Mouse (Mus musculus): ENCODE measurements around the gene Ptgfrn. TPM values are rescaled to one million over a fixed set of nuclear protein-coding genes. Genes with fewer than 3 reads are reported as not detected.

The Ptgfrn gene
- polyA plus RNA-seq, 1 experiment from 2014 or later, result 160 TPM

DNA sequence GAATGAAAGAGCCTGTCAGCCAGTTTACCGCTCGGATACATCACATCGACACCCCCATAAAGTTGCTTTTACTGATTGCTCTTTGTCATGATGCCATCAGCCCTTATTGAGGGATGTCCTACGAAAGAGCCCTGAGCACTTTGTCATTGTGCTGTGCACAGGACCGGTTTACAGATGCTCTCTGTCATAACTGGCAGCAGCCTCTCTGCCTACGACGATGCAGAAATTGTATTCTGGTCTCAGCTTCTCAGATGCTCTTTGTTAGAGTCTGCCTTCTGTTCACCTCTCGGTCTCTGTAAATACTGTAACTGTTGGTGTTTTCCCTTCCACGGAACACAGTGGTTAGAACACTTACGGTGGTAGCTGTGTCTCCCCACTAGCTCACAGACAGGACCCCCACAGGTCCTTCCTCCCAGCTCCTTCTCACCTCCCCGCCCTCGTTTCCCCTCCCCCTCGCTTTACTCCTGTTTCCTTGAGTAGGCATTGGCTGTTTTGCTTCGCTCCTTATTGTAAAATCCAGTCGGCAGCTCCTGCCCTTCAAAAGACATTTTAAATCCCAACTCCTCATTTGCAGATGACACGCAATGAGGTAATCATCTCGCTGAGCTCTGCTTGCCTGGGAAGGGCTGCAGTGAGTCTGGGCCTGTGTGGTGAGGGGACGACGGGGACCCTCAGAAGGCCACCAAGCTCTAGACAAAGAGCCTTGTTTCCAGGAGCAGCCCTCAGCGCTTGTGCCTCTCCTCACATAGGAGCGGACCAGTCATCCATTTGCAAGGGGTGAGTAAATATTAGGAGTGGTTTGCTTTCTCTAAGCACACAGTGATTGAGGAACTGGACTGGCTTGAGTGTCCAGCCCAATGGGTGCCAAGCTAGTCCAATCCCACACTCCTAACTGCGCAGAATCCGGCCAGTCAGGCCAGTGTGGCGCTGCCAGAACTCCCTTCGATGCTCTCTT, 6.6 kb upstream of the Ptgfrn start:
- DNase-seq (ENCODE audit: low read depth, low spot score) (no peak), ATAC-seq (no peak)
- ChIA-PET CTCF (interaction anchor here (0.7 kb wide), 1 partner anchor 176 kb away, joined by 3 read pairs; no protein-coding TSS in a partner anchor), POLR2A (no interaction called here)
- TF ChIP-seq CTCF (IDR thresholded peaks at IDR 0.05), result no peak
- H3K27me3 ChIP-seq, result no peaks in the 10 kb centered on the region
- in situ Hi-C loops (cut with MboI; ENCODE audit: low pct_unique_long_range_greater_than_20kb), result no loop called here

DNA sequence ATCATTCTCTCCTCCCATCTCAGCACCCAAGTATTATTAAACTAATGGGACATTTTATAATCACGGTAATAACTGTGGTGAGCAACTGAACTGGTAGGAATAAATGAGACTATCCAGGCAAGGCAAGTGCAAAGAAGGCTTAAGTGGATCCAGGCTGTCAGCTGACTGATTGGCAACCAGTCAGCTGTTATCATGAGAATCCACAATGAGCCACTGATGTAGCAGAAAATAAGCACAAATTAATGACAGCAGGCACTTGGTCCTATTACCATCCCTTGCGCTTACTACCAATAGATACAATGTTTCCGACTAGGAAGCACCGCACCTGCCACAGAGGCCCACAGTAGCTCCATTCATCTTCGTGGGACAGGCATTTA, 2.4 kb upstream of the Ptgfrn start:
- CTCF ChIA-PET, result interaction anchor here (1.0 kb wide), 2 partner anchors 11 to 140 kb away, joined by 3 to 4 read pairs; no protein-coding TSS in a partner anchor
- in situ Hi-C loops (cut with MboI; ENCODE audit: low pct_unique_long_range_greater_than_20kb), result no loop called here
- POLR2A ChIA-PET, result interaction anchor here (0.6 kb wide), 1 partner anchor 192 kb away, joined by 3 read pairs; no protein-coding TSS in a partner anchor
- ATAC-seq (no peak), DNase-seq (ENCODE audit: low read depth, low spot score) (no peak)
- no peaks in the 10 kb centered on the region for H3K27me3 ChIP-seq
- TF ChIP-seq CTCF (IDR thresholded peaks at IDR 0.05), result no peak

DNA sequence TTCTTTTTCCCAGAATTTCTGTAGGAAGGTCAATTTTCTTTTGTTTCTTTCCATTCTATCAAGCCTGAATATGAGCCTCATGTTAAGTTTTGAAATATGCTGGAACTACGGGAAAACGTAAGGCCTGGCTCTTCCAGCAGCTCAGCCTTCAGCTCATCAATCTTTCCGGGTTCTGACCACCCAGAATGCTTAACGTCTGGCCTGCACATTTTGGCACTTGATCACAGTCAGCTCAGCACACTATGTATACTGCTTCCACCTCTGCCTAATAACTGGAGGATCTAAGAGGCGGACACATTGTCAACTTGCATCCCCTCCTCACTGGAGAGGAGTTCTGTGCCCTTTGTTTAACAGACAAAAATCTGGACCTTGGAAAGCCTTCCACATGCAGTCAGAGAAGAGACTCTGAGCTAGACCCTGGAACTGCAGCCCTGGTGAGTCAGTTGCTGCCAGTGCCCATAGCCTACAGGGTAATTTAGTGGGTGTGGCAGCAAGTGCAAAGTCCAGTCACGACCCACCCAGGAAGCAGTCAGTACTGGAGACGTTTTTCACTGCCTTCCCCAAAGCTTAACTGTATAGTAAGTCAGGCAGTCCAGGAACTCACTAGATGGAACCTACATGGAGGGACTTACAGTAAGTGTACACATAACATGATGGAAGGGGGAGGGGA, 1.9 kb upstream of the Ptgfrn start:
- ChIA-PET CTCF (interaction anchor here (1.0 kb wide), 2 partner anchors 11 to 139 kb away, joined by 3 to 4 read pairs; no protein-coding TSS in a partner anchor), POLR2A (interaction anchor here (0.6 to 1.1 kb wide), 2 partner anchors 24 to 192 kb away, joined by 3 read pairs; no protein-coding TSS in a partner anchor)
- no peak for TF ChIP-seq CTCF (IDR thresholded peaks at IDR 0.05)
- ATAC-seq, result no peak
- in situ Hi-C loops (cut with MboI; ENCODE audit: low pct_unique_long_range_greater_than_20kb), result no loop called here
- H3K27me3 ChIP-seq, result no peaks in the 10 kb centered on the region
- no peak for DNase-seq (ENCODE audit: low read depth, low spot score)

DNA sequence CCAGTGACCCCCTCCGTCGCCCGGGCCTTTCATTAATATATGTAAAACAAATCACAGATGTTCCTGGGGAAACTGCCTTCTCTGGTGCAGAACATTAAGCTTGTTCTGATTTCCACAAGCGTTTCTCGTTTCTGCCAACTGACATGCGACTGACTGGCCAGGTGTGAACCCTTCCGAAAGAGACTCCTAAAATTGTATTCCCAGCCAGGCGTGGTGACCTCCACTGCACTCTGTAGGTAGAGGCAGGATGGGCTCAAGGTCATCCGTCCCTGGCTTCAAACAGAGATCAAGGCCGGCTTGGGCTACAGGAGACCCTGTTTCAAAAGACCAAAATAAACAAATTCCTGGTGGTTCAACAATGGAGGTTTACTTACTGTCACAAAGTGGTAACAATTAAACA, 1.2 kb upstream of the Ptgfrn start:
- in situ Hi-C loops (cut with MboI; ENCODE audit: low pct_unique_long_range_greater_than_20kb), result no loop called here
- POLR2A ChIA-PET, result interaction anchor here (1.0 to 1.1 kb wide), 3 partner anchors 24 to 157 kb away, joined by 3 to 4 read pairs (median 3); no protein-coding TSS in a partner anchor
- ATAC-seq, result no peak

DNA sequence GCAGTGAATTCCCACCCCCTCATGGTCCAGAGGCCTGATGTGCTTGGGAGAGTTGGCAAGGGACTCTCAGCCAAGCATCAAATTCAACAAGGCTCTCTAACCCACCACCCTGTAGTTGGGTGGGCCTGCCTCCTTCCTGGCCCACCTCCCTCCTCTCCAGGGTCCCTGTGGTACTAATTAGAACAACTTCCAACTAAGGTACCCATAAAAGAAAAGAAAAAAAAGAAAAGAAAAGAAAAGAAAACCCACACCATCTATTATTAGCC, 693 bp upstream of the Ptgfrn start:
- DNase-seq (ENCODE audit: low read depth, low spot score) (no peak), ATAC-seq (no peak)
- in situ Hi-C loops (cut with MboI; ENCODE audit: low pct_unique_long_range_greater_than_20kb), result no loop called here
- ChIA-PET POLR2A (interaction anchor here (0.5 to 1.1 kb wide), 5 partner anchors 13 to 158 kb away, joined by 3 to 4 read pairs (median 3); no protein-coding TSS in a partner anchor), CTCF (no interaction called here)
- TF ChIP-seq CTCF (IDR thresholded peaks at IDR 0.05), result no peak
- no peaks in the 10 kb centered on the region for H3K27me3 ChIP-seq

More for the DNA sequence above, 1.2 kb upstream of the Ptgfrn start:
- no peak for DNase-seq (ENCODE audit: low read depth, low spot score)
- H3K27me3 ChIP-seq, result no peaks in the 10 kb centered on the region
- CTCF ChIA-PET, result no interaction called here
- TF ChIP-seq CTCF (IDR thresholded peaks at IDR 0.05), result no peak

DNA sequence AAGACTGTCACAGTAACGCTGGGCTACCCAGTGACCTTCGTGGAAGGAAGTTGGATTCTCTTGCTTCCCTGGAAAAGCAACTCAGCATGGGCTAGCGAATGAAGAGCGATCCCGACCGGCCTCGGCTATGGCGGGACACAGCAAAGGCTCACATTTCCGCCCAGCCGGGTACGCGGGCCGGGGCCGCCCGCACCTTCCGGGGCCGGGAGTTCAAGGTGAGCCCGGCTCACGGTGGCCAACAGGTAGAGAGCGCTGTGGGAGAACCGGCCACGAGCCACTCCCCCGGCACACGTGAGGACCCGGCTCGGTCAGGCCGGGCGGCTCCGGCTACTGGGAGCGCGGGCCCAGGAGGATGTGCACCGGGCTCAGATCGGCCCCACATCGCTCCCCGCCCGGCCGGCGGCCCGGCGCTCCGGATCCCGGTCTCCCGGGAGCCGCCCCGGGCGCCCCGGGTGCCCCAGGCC, 488 bp downstream of the Ptgfrn start:
- ChIA-PET CTCF (no interaction called here), POLR2A (interaction anchor here (1.0 kb wide), 1 partner anchor 14 kb away, joined by 3 read pairs; no protein-coding TSS in a partner anchor)
- no peaks in the 10 kb centered on the region for H3K27me3 ChIP-seq
- DNase-seq (ENCODE audit: low read depth, low spot score), result no peak
- in situ Hi-C loops (cut with MboI; ENCODE audit: low pct_unique_long_range_greater_than_20kb), result no loop called here
- TF ChIP-seq CTCF (IDR thresholded peaks at IDR 0.05), result no peak
- peak; percentile 34 for ATAC-seq

DNA sequence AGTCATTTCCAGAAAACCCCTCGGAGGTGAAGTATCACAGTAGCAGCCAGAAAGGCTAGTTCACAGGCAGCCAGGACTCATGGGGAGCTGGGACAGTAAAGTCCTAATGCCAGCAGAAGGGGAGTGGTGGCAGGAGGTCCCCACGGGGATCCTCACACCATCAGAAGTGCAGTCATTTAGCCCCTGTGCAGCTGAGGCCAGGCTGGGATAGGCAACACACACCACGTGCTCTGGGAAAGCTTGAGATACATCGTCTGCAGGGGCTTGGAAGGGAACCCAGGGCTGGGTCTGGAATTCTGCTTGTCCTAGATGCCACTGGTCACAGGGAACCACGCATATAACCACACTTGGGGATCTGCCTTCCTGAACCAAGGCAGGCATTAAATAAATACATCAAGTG, 1.2 kb downstream of the Ptgfrn start:
- ChIA-PET CTCF (no interaction called here), POLR2A (no interaction called here)
- in situ Hi-C loops (cut with MboI; ENCODE audit: low pct_unique_long_range_greater_than_20kb), result no loop called here
- no peak for ATAC-seq
- no peaks in the 10 kb centered on the region for H3K27me3 ChIP-seq
- DNase-seq (ENCODE audit: low read depth, low spot score), result no peak
- TF ChIP-seq CTCF (IDR thresholded peaks at IDR 0.05), result no peak

DNA sequence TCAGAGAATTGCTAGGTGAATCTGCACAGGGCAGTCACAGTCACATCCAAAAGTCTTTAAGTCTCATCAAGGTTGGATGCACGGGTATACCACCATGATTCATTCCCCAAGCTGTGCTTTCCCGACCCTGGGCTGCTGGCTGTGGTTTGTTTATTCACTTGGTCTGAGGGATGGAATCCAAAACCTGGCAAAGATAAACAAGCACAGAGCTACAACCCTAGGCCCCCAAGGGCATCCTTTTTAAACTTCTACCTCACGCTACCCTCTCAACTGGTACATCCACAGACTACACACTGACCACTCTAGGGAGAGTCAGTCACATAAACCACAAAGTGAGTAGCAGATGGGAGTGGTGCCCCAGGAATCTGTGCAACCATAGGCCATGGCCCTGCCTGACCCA, 1.8 kb downstream of the Ptgfrn start:
- POLR2A ChIA-PET, result no interaction called here
- peak; percentile 42 for ATAC-seq
- CTCF ChIA-PET, result interaction anchor here (1.3 to 1.4 kb wide), 3 partner anchors 19 to 187 kb away, joined by 3 to 4 read pairs (median 3); no protein-coding TSS in a partner anchor
- in situ Hi-C loops (cut with MboI; ENCODE audit: low pct_unique_long_range_greater_than_20kb), result no loop called here
- H3K27me3 ChIP-seq, result no peaks in the 10 kb centered on the region
- TF ChIP-seq CTCF (IDR thresholded peaks at IDR 0.05), result no peak
- DNase-seq (ENCODE audit: low read depth, low spot score), result peak; percentile 98

DNA sequence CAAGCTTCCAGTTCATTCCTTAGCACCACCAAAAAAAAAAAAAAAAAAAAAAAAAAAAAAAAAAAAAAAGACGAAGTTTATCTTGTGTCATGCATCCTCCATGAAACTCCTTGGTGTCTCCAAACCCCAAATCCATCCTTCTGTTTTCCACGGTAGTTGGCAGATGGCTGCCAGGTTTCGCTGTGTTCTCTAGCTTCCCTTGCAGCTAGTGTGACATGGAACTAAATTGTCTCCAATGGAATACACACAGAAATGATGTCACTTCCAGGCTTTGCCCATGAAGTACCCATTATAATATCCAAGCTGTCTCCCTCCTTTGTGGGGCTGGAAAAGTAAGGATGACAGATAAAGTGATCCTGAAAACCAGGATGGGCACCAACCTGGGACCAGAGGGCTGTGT, 3.8 kb downstream of the Ptgfrn start:
- ChIA-PET CTCF (interaction anchor here (1.2 kb wide), 1 partner anchor 92 kb away, joined by 3 read pairs; no protein-coding TSS in a partner anchor), POLR2A (interaction anchor here (1.4 kb wide), 1 partner anchor 16 kb away, joined by 5 read pairs; no protein-coding TSS in a partner anchor)
- no peak for DNase-seq (ENCODE audit: low read depth, low spot score)
- H3K27me3 ChIP-seq, result no peaks in the 10 kb centered on the region
- no peak for ATAC-seq
- in situ Hi-C loops (cut with MboI; ENCODE audit: low pct_unique_long_range_greater_than_20kb), result no loop called here
- no peak for TF ChIP-seq CTCF (IDR thresholded peaks at IDR 0.05)

DNA sequence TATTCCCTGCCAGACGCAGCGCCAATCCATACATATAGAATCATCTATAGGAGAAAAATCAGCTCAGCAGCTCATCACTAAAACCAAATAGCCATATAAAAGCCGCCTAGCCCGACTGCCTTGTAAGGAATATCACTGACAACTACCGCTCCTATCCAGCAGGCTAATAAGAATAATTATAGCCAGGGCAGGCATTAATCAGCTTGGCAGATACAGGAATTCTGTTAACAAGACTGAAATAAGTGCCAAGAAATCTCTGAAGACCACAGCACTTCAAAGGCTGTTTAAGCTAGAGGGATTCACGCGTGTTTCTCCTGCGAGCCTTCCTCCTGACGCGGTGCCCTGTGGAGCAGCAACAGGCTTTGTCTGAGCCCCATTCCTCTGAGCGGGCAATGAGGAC, 4.6 kb downstream of the Ptgfrn start:
- CTCF ChIA-PET, result interaction anchor here (0.9 to 1.2 kb wide), 2 partner anchors 15 to 91 kb away, joined by 3 read pairs; no protein-coding TSS in a partner anchor
- no peaks in the 10 kb centered on the region for H3K27me3 ChIP-seq
- POLR2A ChIA-PET, result interaction anchor here (1.1 to 1.4 kb wide), 2 partner anchors 14 to 15 kb away, joined by 5 to 6 read pairs; no protein-coding TSS in a partner anchor
- no peak for TF ChIP-seq CTCF (IDR thresholded peaks at IDR 0.05)
- DNase-seq (ENCODE audit: low read depth, low spot score), result no peak
- no peak for ATAC-seq
- in situ Hi-C loops (cut with MboI; ENCODE audit: low pct_unique_long_range_greater_than_20kb), result no loop called here

Measured in Patski (cell line).